Mouse (Mus musculus): ENCODE results near the gene Mrps27. TPM values are rescaled to one million over a fixed set of nuclear protein-coding genes. Genes with fewer than 3 reads are reported as not detected.

Mrps27 gene
- polyA plus RNA-seq, 1 experiment from 2014 or later: 50.7 TPM

DNA sequence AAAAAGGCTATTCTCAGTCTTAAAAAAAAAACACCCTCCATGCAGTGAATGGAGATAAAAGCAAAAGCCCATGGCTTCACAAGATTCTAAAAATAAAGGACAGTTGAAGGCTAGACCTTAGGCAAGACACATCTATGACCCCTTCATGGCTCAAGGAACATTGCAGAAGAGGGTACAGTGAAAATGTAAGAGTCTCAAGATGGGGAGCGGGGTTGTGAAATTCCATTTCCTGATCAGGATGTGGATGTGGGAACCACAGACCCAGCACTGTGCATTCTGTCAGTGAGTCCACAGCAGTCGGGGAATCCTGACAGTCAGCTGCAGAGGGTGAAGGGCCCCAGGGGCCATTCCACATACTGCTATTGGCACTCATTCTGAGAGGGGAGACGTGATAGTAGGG is 48.5 kb downstream of the Mrps27 start:
- Histone ChIP-seq H3K36me3 (ENCODE audit: insufficient read depth, low read length) (no peaks in the 10 kb centered on the region), H3K27me3 (ENCODE audit: insufficient read depth, low read length) (no peaks in the 10 kb centered on the region), H3K9me3 (replicated peaks; ENCODE audit: low read length) (no peaks in the 10 kb centered on the region), H3K9ac (ENCODE audit: low read depth, low read length) (no peak overlapping the region), H3K4me3 (replicated peaks; ENCODE audit: low read depth, low read length) (no peak overlapping the region), H3K27ac (no peak overlapping the region), H3K4me2 (ENCODE audit: low read length) (no peak overlapping the region), H3K4me1 (replicated peaks; ENCODE audit: insufficient read depth, low read length) (peaks cover 4% of the 10 kb centered on the region; the same call in 1 of the 2 replicates)
- DNase-seq (ENCODE audit: low spot score) (no peak), ATAC-seq (replicated peaks; ENCODE audit: low FRiP score, low read depth) (no peak)
- 75% methylated on average over 3 of the region's 3 CpGs for WGBS
- no peak for TF ChIP-seq CTCF (IDR thresholded peaks at IDR 0.05; ENCODE audit: low read depth)

DNA sequence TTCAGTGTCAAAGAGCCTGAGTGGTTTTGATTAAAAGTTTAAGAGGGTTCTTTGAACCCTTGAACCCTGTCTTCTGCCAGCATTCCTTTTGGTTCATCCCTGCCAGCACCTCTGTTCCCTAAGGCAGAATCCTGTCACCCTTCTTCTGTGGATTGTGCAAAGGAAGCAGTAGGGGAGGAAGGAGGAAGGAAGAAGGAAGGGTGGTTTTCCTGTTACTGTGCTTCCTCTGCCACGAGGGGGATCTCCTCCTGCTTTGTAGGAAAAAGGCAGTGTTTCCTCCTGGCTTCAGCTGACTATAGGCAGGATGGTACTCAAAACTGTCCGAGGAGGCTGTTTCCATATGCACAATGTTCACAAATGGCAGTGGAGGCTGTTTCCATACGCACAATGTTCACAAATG is 50.1 kb downstream of the Mrps27 start:
- Histone ChIP-seq H3K4me1 (replicated peaks; ENCODE audit: insufficient read depth, low read length) (peaks cover 4% of the 10 kb centered on the region; the same call in 1 of the 2 replicates), H3K27me3 (ENCODE audit: insufficient read depth, low read length) (no peaks in the 10 kb centered on the region), H3K36me3 (ENCODE audit: insufficient read depth, low read length) (no peaks in the 10 kb centered on the region), H3K4me3 (replicated peaks; ENCODE audit: low read depth, low read length) (no peak overlapping the region), H3K27ac (no peak overlapping the region), H3K9me3 (replicated peaks; ENCODE audit: low read length) (no peaks in the 10 kb centered on the region), H3K4me2 (ENCODE audit: low read length) (no peak overlapping the region), H3K9ac (ENCODE audit: low read depth, low read length) (no peak overlapping the region)
- DNase-seq (ENCODE audit: low spot score) (peak; percentile 43), ATAC-seq (replicated peaks; ENCODE audit: low FRiP score, low read depth) (no peak)
- peak; percentile 42; the same call in 1 of the 2 replicates for TF ChIP-seq CTCF (IDR thresholded peaks at IDR 0.05; ENCODE audit: low read depth)
- WGBS: 59% methylated on average over 3 of the region's 3 CpGs

- Histone ChIP-seq H3K27me3 (ENCODE audit: insufficient read depth, low read length) (no peaks in the 10 kb centered on the region), H3K4me1 (replicated peaks; ENCODE audit: insufficient read depth, low read length) (peaks cover 4% of the 10 kb centered on the region; the same call in 1 of the 2 replicates), H3K9me3 (replicated peaks; ENCODE audit: low read length) (no peaks in the 10 kb centered on the region), H3K36me3 (ENCODE audit: insufficient read depth, low read length) (no peaks in the 10 kb centered on the region), H3K27ac (peak overlapping the region; percentile 25; the same call in 1 of the 2 replicates), H3K9ac (ENCODE audit: low read depth, low read length) (no peak overlapping the region), H3K4me3 (replicated peaks; ENCODE audit: low read depth, low read length) (no peak overlapping the region), H3K4me2 (ENCODE audit: low read length) (no peak overlapping the region)
- no peak for ATAC-seq (replicated peaks; ENCODE audit: low FRiP score, low read depth)
- no peak for TF ChIP-seq CTCF (IDR thresholded peaks at IDR 0.05; ENCODE audit: low read depth)
- 67% methylated on average over 12 of the region's 12 CpGs for WGBS
- DNase-seq (ENCODE audit: low spot score): no peak
Measured at GRCm38 (mm10) chr13:99395531-99395930, 50.9 kb downstream of the Mrps27 start.

DNA sequence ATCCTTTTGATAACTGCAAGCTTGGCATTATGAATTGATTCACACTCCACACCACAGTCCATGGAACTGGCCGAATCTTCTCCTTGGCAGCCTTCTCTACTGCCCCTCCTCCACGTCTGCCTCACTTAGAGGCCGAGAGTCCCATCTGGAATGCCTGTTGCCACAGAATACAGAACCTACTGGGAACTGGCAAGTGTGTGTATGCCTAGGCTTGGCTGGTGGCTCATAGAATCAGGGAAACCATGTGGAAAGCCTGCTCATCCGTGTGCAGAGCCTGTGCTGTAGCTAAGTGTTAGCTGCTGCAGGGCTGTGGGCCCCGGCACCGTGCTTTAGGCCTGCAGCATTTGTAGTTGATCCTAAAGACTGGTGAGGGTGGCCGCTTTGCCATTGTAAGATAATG is 52.6 kb downstream of the Mrps27 start:
- peaks cover 4% of the 10 kb centered on the region; the same call in 1 of the 2 replicates for H3K4me1 ChIP-seq (replicated peaks; ENCODE audit: insufficient read depth, low read length)
- no peak for DNase-seq (ENCODE audit: low spot score)
- no peak overlapping the region for H3K27ac ChIP-seq
- no peak overlapping the region for H3K9ac ChIP-seq (ENCODE audit: low read depth, low read length)
- H3K36me3 ChIP-seq (ENCODE audit: insufficient read depth, low read length): no peaks in the 10 kb centered on the region
- no peak overlapping the region for H3K4me3 ChIP-seq (replicated peaks; ENCODE audit: low read depth, low read length)
- H3K27me3 ChIP-seq (ENCODE audit: insufficient read depth, low read length): no peaks in the 10 kb centered on the region
- 0 out of 2 replicates have a peak, but pooled peaks have one; percentile 21 for ATAC-seq (replicated peaks; ENCODE audit: low FRiP score, low read depth)
- H3K4me2 ChIP-seq (ENCODE audit: low read length): no peak overlapping the region
- TF ChIP-seq CTCF (IDR thresholded peaks at IDR 0.05; ENCODE audit: low read depth): no peak
- H3K9me3 ChIP-seq (replicated peaks; ENCODE audit: low read length): no peaks in the 10 kb centered on the region
- 51% methylated on average over 7 of the region's 7 CpGs for WGBS

DNA sequence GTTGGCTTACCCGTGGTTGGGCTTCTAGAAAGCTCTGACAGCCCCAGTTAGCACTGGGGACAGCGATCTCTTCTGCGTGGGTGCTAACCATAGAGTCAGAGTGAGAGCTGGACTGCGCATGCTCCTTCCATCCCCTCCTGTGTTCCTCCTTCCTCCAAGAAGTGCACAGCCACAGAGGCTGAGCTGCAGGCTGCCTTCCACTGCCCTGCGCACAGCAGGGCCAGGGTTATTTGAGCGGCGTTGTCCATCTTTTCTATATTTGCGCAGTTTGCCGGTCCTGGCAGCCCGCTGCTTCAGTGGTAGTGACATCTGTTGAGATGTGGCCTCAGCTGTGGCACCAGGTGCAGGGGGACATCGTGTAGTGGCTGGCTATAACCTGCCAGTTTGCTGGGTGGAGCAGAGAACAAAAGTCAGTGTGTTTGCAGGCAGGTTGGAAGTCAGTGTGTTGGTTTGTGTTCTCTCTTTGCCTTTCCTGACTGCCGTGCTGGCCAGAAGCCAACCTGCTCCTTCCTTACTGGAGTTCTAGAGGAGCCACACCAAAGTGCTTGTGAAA is 53.6 kb downstream of the Mrps27 start:
- 81% methylated on average over 12 of the region's 12 CpGs for WGBS
- no peaks in the 10 kb centered on the region for H3K27me3 ChIP-seq (ENCODE audit: insufficient read depth, low read length)
- no peak for TF ChIP-seq CTCF (IDR thresholded peaks at IDR 0.05; ENCODE audit: low read depth)
- DNase-seq (ENCODE audit: low spot score) (no peak), ATAC-seq (replicated peaks; ENCODE audit: low FRiP score, low read depth) (no peak)
- no peak overlapping the region for H3K4me2 ChIP-seq (ENCODE audit: low read length)
- no peak overlapping the region for H3K9ac ChIP-seq (ENCODE audit: low read depth, low read length)
- H3K4me1 ChIP-seq (replicated peaks; ENCODE audit: insufficient read depth, low read length): peaks cover 4% of the 10 kb centered on the region; the same call in 1 of the 2 replicates
- H3K9me3 ChIP-seq (replicated peaks; ENCODE audit: low read length): no peaks in the 10 kb centered on the region
- no peak overlapping the region for H3K4me3 ChIP-seq (replicated peaks; ENCODE audit: low read depth, low read length)
- no peaks in the 10 kb centered on the region for H3K36me3 ChIP-seq (ENCODE audit: insufficient read depth, low read length)
- peak overlapping the region; percentile 3; the same call in 1 of the 2 replicates for H3K27ac ChIP-seq

- peak; percentile 72 for DNase-seq (ENCODE audit: low spot score)
- 0 out of 2 replicates have a peak, but pooled peaks cover 5% of the 10 kb centered on the region for H3K36me3 ChIP-seq (ENCODE audit: insufficient read depth, low read length)
- 41% methylated on average over 4 of the region's 4 CpGs for WGBS
- H3K9ac ChIP-seq (ENCODE audit: low read depth, low read length): no peak overlapping the region
- TF ChIP-seq CTCF (IDR thresholded peaks at IDR 0.05; ENCODE audit: low read depth): no peak
- peaks cover 4% of the 10 kb centered on the region; the same call in 1 of the 2 replicates for H3K4me1 ChIP-seq (replicated peaks; ENCODE audit: insufficient read depth, low read length)
- no peak overlapping the region for H3K4me2 ChIP-seq (ENCODE audit: low read length)
- H3K27me3 ChIP-seq (ENCODE audit: insufficient read depth, low read length): no peaks in the 10 kb centered on the region
- ATAC-seq (replicated peaks; ENCODE audit: low FRiP score, low read depth): no peak; the same call in 1 of the 2 replicates
- H3K4me3 ChIP-seq (replicated peaks; ENCODE audit: low read depth, low read length): no peak overlapping the region
- no peaks in the 10 kb centered on the region for H3K9me3 ChIP-seq (replicated peaks; ENCODE audit: low read length)
- H3K27ac ChIP-seq: no peak overlapping the region
Measured at GRCm38 (mm10) chr13:99399373-99399772, 54.8 kb downstream of the Mrps27 start.
